Mouse (Mus musculus): ENCODE data around the gene Nfrkb. TPM values are rescaled to one million over a fixed set of nuclear protein-coding genes. Genes with fewer than 3 reads are reported as not detected.

The Nfrkb gene
- polyA plus RNA-seq, 1 experiment from 2014 or later: 27.7 TPM

DNA sequence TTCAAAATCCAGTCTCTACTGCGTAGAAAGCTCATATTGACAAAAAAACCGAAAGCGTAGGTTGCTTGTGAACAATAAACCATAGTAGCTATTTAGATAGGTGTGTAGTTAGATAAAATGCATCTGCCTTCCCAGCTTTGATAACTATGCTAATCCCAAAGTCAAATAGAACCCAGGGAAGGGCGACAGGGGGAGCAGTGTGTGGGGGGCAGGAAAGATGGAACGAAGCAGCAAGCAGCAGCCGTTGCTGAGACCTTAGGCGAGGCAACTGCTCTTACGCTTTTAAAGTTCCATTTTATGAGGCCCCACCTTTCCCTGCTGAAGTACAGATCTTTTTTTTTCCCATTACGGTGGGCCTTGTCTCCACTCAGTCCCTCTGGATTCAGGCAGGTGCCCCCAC lies 77.2 kb downstream of the Nfrkb start:
- Histone ChIP-seq H3K4me1 (peaks cover 3% of the 10 kb centered on the region; the same call in 1 of the 2 replicates), H3K4me3 (no peak overlapping the region), H3K9me3 (replicated peaks) (no peaks in the 10 kb centered on the region), H3K36me3 (ENCODE audit: poor library complexity, severe bottlenecking) (no peaks in the 10 kb centered on the region), H3K27me3 (peaks cover 31% of the 10 kb centered on the region), H3K27ac (no peak overlapping the region), H3K9ac (no peak overlapping the region), H3K4me2 (no peak overlapping the region)
- 45% methylated on average over 9 of the region's 9 CpGs for WGBS
- no peak for ATAC-seq

DNA sequence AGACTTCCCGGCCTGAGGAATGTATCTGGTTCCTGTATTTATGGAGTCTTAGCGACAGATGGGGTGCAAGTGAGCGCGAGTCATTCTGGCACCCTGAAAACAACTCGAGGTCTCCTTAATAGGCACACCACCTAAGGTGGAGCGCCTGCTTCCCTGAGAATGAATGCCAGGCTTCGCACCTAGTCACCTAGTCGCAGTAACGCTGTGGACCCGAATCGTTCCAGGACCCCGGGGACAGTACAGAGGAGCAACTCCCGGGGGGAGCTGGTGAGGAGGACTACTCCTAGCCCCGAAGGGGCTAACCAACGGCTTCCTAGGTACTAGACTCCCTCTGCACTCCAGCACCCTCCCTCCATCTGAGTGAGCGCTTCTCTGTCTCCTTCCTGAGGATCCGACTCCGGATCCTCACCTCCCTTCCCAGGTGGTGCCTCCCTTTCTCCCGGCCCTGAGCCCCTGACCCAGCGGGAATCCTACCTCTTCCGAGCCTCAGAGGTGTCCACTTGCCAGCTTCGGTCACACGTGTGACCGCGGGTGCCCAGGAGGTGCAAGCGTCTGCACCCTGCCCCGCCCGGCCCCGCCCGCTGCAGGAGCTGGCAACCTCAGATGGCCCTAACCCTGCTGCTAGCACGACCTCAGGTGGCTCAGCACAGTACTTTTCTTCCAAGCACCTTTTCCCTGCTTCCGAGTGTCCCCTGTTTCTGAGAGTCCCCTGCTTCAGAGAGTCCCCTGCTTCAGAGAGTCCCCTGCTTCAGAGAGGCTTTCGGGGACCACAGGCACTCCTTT lies 77.9 kb downstream of the Nfrkb start, which contains the start of gene Tmem45b:
Gene Tmem45b, minus strand, starts transcription at position 771 of the 783 bp plus-strand sequence.
- no peaks in the 10 kb centered on the region for H3K9me3 ChIP-seq (replicated peaks)
- H3K27me3 ChIP-seq: peaks cover 31% of the 10 kb centered on the region
- no peak for ATAC-seq
- peaks cover 3% of the 10 kb centered on the region; the same call in 1 of the 2 replicates for H3K4me1 ChIP-seq
- peak within 1 kb of the TSS; percentile 13 for H3K4me3 ChIP-seq
- WGBS: 7% methylated on average over 33 of the region's 33 CpGs
- 0 out of 2 replicates have a peak within 1 kb of the TSS, but pooled peaks have one; percentile 12 for H3K9ac ChIP-seq
- H3K27ac ChIP-seq: no peak within 1 kb of the TSS
- H3K4me2 ChIP-seq: peak within 1 kb of the TSS; percentile 39
- H3K36me3 ChIP-seq (ENCODE audit: poor library complexity, severe bottlenecking): no peaks in the 10 kb centered on the region

Other genes with a start within 250 kb of the Nfrkb start
- 181 and 195 TPM in 2 replicates for gene Aplp2, start 174.4 kb upstream of the Nfrkb start, polyA plus RNA-seq (2015; fragmentation: Nextera tagmentation; extraction: Ambion mirVana)
- 8.6 and 8.8 TPM in 2 replicates for gene Prdm10, start 105.7 kb upstream of the Nfrkb start, polyA plus RNA-seq (2015; fragmentation: Nextera tagmentation; extraction: Ambion mirVana)
- gene Tmem45b, start 78.3 kb downstream of the Nfrkb start, polyA plus RNA-seq (2015; fragmentation: Nextera tagmentation; extraction: Ambion mirVana): 0.14 TPM in 2 replicates